Mouse (Mus musculus) olfactory bulb, adult 2 months (tissue): ENCODE measurements around the gene Sntg2.

Experiments
- CTCF ChIP-seq: fragments of 200-500 bp; IDR thresholded peaks from 2 replicates; pipeline ENCODE4 v1.5.1; 2012; ENCODE audit warnings: low read depth, mild to moderate bottlenecking, low read length, moderate library complexity; ENCODE audit not compliant: insufficient read depth
- POLR2A ChIP-seq: fragments of 200-500 bp; IDR thresholded peaks from 2 replicates; pipeline ENCODE4 v1.6.1; 2012; ENCODE audit warnings: mild to moderate bottlenecking, low read depth, low read length, moderate library complexity; ENCODE audit not compliant: insufficient read depth

- TF ChIP-seq CTCF (no peak), POLR2A (no peak)
These were observed 36.9 kb downstream of the Sntg2 start for GRCm38 (mm10) chr12:30336301-30336700.
